Mouse (Mus musculus) lung, adult 18-20 months (tissue): ENCODE measurements at regions not wholly inside any gene's neighbourhood (a gene's known extent, or its start where the extent isn't known, plus 50 kb on each side); places are given as distances from the start of the nearest gene placed in this dataset.

Experiments
- DNase-seq, 2 experiments: peaks; one replicate each; pipeline ENCODE4 v3.0.0; 2022; ENCODE audit warnings: mixed read lengths in 2 of 2

- peak; percentile 8 to 31 for DNase-seq
Measured at GRCm38 (mm10) chr14:105556813-105557212, 298.4 kb downstream of the Ndfip2 start.

GRCm38 (mm10) chr14:105544066-105544465, 285.7 kb downstream of the Ndfip2 start:
- DNase-seq = no peak

- no peak for DNase-seq
Measured at GRCm38 (mm10) chr14:105542486-105543145, 284.2 kb downstream of the Ndfip2 start.

GRCm38 (mm10) chr14:105542090-105542485, 283.7 kb downstream of the Ndfip2 start:
- no peak for DNase-seq

- no peak for DNase-seq
Measured at GRCm38 (mm10) chr14:105532168-105532745, 273.9 kb downstream of the Ndfip2 start.

GRCm38 (mm10) chr14:105528107-105528506, 269.7 kb downstream of the Ndfip2 start:
- DNase-seq = no peak

GRCm38 (mm10) chr14:105523849-105524248, 265.5 kb downstream of the Ndfip2 start:
- DNase-seq = no peak

- DNase-seq = no peak
Measured at GRCm38 (mm10) chr14:105522279-105522678, 263.9 kb downstream of the Ndfip2 start.

GRCm38 (mm10) chr14:105518706-105519105, 260.3 kb downstream of the Ndfip2 start:
- no peak for DNase-seq

GRCm38 (mm10) chr14:105514413-105514812, 256.0 kb downstream of the Ndfip2 start:
- DNase-seq = no peak

GRCm38 (mm10) chr14:105512914-105513677, 254.7 kb downstream of the Ndfip2 start:
- no peak for DNase-seq

GRCm38 (mm10) chr14:105511826-105512225, 253.5 kb downstream of the Ndfip2 start:
- no peak for DNase-seq

GRCm38 (mm10) chr14:105511135-105511534, 252.8 kb downstream of the Ndfip2 start:
- DNase-seq = no peak

GRCm38 (mm10) chr14:105505261-105505660, 246.9 kb downstream of the Ndfip2 start:
- no peak for DNase-seq

- DNase-seq = no peak
Measured at GRCm38 (mm10) chr14:105504376-105504775, 246.0 kb downstream of the Ndfip2 start.

- no peak for DNase-seq
Measured at GRCm38 (mm10) chr14:105503806-105504205, 245.4 kb downstream of the Ndfip2 start.

- DNase-seq = no peak
Measured at GRCm38 (mm10) chr14:105502633-105502975, 244.2 kb downstream of the Ndfip2 start.

- no peak for DNase-seq
Measured at GRCm38 (mm10) chr14:105501792-105502632, 243.6 kb downstream of the Ndfip2 start.

- no peak for DNase-seq
Measured at GRCm38 (mm10) chr14:105500966-105501741, 242.8 kb downstream of the Ndfip2 start.

GRCm38 (mm10) chr14:105499319-105499895, 241.0 kb downstream of the Ndfip2 start:
- DNase-seq = no peak

- DNase-seq = no peak
Measured at GRCm38 (mm10) chr14:105498155-105498906, 240.0 kb downstream of the Ndfip2 start.
